Mouse (Mus musculus): Measurements from ENCODE around the gene Panx3.
A peak's percentile ranks its signal among the peaks of the same experiment; 100 is the strongest.

Gene Panx3

GRCm38 (mm10) chr9:37669115-37669514, at the start of gene Panx3:
Panx3 (minus strand) TSS chr9:37669235.
- DNase-seq: no peak

- no peak for DNase-seq
Observed at GRCm38 (mm10) chr9:37716150-37716549, 47.1 kb upstream of the Panx3 start, which contains the start of gene Olfr160. Olfr160 (minus strand) TSS chr9:37716250.

DNA sequence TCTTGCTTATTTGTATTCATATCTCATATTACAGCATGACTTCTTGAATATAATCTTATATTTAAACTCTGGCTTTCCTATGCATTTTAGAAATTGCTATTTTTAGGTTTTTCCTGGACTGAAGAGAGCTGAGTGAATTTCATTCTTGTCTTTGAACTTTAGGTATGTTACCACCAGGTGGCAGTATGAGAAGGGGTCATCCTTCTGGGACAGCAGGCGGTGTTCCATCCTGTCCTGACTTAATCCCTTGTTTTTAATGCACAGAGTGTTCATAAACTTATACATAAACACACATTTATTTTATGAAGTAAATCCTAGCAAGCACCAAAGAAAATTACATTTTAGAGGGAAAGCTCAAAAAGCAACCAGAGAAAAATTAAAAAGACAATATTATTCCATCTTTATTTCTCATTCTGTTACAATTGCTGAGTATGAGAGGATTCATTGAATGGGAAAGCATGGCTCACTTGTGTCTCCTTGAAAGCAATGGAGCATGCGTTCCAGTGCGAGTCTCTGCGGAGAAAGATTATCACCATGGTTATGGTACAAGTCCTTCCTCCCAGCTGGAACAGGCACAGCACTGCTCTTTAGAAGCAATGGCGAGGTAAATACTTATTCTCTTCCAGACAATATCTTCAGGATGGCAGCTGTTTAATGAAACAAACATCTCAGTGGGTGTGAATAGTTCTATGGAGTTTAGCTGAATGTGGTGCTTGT, 21.1 kb upstream of the Panx3 start:
- DNase-seq: no peak

DNA sequence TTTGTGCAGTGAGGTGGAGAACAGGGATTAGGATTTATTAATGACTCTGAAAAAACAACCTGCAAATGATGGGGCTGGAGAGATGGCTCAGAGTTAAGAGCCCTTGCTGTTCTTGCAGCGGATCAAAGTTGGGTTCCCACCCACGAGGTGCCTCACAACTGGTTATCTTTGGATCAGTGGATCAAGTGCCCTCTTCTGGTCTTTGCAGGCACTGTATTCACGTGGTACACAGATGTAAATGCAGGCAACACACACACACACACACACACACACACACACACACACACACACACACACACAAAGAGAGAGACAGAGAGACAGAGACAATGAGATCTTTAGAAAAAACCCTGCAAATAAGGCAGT, 18.9 kb upstream of the Panx3 start:
- no peak for DNase-seq

GRCm38 (mm10) chr9:37687288-37687940, 18.4 kb upstream of the Panx3 start:
- DNase-seq: no peak

DNA sequence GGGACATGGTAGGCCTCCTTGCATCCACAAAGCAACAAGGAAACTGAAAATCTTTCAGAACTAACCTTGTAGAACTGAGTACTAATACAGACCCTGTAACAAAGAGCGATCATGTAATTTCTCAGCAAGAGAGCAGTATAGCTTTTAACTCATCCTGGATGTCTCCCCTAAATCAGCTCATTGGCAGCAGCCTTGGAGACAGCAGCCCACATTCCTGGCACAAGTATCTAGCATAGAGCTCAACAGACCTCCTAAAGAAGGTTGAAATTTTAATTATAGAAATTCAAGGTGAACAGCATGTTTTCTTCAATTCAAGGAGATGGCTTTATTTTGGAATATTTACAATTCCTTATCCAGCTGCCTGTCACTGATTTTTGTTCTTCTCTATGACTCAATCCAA, 12.1 kb upstream of the Panx3 start:
- no peak for DNase-seq

- no peak for DNase-seq
Observed at GRCm38 (mm10) chr9:37675287-37675686, 6.3 kb upstream of the Panx3 start.

GRCm38 (mm10) chr9:37670261-37670660, 1.2 kb upstream of the Panx3 start:
- DNase-seq: no peak

- no peak for DNase-seq
Observed at GRCm38 (mm10) chr9:37669678-37670077, 643 bp upstream of the Panx3 start.

DNA sequence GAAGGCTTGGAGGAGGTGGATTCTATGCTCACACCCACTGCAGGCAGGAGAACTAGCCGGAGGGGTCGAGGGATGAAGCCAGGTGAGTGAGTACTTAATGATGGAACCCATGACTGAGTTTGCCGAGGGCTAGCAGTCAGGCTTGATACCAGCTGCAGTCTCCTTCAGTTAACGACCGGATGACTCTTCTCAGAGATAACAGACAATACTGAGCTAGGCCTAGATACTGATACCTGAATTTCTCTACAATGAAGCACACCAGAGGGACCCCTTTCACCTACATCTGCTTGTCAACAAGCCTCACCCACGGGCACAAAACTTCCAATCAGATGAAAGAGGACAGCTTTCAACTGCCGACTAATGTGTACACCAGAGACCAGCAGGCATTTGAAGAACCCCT, 3.0 kb downstream of the Panx3 start:
- no peak for DNase-seq

DNA sequence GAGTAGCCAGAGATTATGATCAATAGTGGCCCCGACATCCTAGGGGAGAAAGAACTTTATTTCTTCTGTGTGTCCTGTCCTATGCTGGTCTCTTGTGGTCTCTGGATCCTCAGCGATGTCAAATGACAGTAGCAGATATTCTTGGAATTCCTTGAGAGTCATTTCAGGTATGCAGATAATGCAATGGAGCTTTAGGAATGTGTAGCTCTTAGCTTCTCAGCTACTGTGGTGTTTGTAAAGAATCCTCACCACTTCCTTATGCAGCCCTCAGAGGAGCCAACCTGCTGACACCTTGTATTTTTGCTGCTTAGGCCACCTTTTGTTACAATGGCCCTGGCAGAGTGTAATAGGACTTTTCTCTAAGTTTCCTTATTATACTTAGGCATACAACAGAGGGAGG, 4.4 kb downstream of the Panx3 start:
- no peak for DNase-seq

- DNase-seq: no peak
Observed at GRCm38 (mm10) chr9:37663210-37663609, 5.8 kb downstream of the Panx3 start.

GRCm38 (mm10) chr9:37659413-37659812, 9.6 kb downstream of the Panx3 start:
- DNase-seq: no peak

- DNase-seq: peak; percentile 85 to 87
Observed at GRCm38 (mm10) chr9:37656931-37657481, 12.0 kb downstream of the Panx3 start, which contains the start of gene Tbrg1. Tbrg1 (minus strand) TSS chr9:37657312.

DNA sequence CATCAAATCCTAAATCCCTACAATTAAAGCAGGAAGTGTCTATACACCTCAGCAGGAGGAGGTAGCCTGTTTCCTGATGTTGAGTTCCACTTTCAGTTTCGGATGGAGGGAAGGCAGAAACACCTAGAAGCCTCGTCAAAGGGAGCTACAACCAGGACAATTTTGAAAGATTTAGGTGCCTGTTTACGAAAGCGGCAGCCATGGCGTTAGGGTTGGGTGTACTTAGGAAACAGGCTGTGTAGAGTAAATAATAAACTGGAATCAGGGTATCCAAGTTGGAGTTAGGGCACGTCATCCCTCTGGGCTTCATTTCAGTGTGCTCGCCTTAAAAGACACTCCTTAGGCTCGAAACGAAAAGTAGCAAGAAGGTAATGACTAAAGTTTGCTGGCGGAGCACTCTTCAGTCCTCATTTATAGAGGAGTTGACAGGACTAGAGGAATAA, 12.6 kb downstream of the Panx3 start:
- DNase-seq: no peak

- DNase-seq: no peak
Observed at GRCm38 (mm10) chr9:37655961-37656360, 13.1 kb downstream of the Panx3 start.

DNA sequence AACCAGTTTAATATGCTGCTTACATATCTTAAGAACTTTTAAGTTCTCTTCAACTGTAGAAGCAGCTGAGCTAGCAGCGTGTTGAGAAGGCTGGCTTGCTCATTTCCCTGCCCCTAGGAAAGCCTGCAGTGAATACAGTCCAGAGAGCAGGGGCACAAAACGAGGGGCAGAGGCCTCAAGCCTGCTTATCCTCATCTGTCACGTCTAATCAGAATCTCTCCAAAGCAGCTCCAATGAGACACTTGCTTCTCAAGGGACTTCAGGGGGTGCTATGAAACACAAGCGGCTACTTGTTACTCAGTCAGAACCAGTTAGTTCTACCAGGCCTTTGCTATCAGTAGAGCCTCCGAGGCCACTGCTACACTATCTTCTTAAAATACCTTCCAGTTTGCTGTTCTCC, 15.2 kb downstream of the Panx3 start:
- no peak for DNase-seq

- no peak for DNase-seq
Observed at GRCm38 (mm10) chr9:37650639-37651038, 18.4 kb downstream of the Panx3 start.

- DNase-seq: no peak
Observed at GRCm38 (mm10) chr9:37646246-37646645, 22.8 kb downstream of the Panx3 start.

DNA sequence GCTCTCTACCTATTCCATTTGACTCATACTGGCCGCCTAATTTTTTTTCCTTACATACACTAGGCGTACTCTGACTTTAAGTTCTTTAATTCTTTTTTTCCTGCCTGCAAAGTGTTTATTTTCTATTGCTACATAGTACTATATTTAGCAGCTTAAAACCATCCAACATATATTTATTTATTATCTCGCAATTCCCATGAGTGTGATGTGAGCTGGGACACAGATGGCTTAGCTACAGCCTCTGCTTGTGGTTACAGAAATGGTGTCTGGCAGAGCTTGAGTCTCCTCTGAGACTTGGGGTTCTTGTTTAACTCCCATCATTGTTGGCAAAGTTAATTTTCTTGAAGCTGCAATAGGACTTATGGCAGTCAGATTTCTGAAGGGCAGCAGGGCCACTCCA, 30.3 kb downstream of the Panx3 start:
- no peak for DNase-seq

DNA sequence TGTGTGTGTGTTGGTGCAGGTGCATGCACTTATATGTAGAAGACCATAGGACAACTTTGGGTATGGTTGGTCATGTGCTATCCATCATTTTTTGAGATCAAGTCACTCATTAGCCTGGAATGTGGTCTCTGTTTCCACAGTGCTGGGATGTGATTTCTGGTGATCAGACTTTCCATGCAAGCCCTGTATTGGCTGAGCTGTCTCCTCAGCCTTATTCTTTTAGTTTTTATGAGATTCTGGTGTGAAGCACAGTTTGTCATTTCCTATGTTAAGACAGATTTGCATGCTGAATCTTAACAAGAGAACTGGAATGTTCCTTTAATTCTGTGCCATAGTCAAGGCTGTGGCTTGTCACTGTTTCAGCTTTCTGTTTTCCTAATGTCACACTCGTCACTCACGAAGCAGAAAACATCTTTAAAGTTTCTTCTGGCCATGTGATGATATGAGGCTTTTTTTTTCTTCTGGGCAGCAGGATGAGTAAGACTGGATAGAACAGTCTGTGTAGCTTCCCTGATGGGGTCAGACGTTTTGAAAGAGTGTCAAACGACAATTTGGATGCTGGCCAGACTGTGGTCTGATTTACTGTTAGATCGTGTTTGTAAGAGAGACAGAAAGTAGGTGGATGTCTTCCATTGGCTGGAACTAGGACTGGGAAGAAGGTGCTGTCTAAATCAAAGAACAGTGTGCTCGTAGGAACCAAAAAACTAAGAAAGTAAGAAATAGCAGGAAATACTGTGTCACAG, 32.1 kb downstream of the Panx3 start:
- DNase-seq: no peak

DNA sequence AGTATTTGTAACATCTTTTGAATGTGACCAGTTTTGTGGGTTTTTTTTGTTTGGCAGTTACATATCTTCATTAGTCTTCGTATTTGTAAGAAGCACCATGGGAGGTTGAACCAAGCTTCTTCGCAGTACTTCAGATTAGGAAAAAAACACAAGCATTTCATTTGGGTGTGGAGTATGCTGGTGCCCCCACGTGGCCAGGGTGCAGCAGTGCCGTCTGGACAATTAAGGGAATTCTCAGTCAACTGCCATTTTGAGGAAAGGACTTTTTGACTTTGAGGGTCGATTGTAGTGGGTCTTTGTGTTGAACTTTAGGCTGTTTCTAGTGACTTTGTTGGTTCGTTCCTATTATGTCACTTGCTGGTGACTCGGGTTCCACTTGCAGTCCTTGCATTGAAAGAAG, 32.7 kb downstream of the Panx3 start:
- DNase-seq: peak in 1 of 2 experiments; percentile 38

DNA sequence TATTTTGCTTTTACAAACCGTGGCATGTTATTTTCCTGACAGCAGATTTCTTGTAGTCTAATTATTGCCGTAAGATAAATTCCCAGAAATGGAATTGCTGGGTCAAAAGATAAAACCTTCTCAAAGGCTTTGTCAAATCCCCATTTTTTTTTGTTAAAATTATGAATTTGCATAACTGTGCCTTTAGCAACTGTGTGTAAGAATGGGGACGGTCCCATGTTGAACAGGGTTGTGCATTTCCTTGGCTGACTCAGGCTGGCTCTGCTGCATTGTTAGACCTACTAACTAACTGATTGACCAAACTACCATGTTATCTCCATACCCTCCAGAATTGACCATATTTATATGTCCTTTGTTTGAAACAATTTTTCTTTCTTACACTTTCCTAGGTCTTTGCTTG, 34.8 kb downstream of the Panx3 start:
- DNase-seq: no peak

DNA sequence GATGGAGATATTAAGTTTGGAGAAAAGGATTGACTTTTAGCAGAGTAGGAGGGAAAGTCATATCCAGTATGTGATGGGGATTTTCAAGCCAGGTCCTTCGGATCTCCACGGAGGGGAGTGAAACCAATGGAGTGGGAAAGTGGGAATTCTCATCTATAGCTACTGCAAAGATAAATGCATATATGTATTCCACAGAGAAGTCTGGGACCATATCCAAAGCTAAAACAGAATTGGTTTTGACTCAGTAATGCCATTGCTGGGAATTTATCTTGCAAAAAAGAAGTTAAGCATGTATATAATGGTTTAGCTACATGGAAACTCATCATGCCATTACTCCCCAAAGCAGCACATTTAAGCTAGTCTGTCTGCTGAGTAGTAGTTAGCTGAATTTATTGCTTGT, 36.7 kb downstream of the Panx3 start:
- no peak for DNase-seq
